ENCODE assay signal across 8 mouse cellular contexts in the genomic region with DNA sequence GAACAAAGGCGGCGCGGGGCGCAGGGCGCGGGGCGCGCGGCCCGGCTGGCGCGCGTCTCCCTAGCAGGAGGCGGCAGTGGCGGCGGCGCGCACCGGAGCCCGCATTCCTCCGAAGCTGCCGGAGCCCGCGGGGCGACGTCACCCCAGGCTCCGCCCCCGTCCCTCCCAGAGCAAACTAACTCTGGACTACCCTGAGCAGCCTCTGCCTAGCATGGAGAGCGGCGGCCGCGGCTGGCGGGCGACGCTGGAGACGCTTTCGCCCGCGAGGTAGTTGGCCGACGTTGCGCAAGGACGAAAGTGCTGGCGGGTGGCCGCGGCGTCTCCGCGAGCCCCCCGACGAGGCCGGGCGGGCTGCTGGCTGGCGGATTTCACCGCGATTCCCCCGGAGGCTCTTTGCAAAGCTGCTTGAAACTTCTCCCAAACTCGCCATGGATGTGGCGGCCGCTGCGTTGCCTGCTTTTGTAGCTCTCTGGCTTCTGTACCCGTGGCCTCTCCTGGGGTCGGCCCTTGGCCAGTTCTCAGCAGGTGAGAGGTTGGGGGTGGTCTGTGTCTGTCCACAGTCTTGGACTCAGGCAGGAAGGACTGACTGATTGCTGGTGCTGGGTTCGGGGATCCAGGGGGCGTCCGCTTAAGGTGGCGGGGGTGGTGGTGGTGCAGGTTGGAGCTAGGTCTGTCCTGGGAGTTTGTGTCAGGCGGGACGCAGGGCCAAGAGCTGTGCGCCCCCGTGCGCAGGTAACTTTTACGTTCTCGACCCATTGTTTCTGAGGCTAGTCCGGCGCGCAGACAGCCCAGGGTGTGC. TPM values are rescaled to one million over a fixed set of nuclear protein-coding genes. Genes with fewer than 3 reads are reported as not detected.
DNase-seq lines count a peak whose midpoint lies in the region; TF ChIP-seq lines count a peak whose summit lies in the region.

A gene (plus strand): TSS at position 168 of the 799 bp plus-strand sequence.

- peak within 1 kb of the TSS; percentile 65 for H3K4me3 ChIP-seq in layer of hippocampus, adult 2 months

- intact Hi-C loops in heart, postnatal 36 days (cut with DNase I) = loop anchor here (1.0 to 5.0 kb wide), 3 partner anchors 35 to 93 kb away; no protein-coding TSS in a partner anchor

- no peak for TF ChIP-seq CTCF in layer of hippocampus, adult 2 months (conservative IDR thresholded peaks at IDR 0.05)

- peak within 1 kb of the TSS; percentile 97 for H3K27ac ChIP-seq in layer of hippocampus, adult 2 months

- peak; percentile 87 for DNase-seq in ES-CJ7 (ENCODE audit: low read depth, low spot score)
- peak; percentile 45 to 64 for DNase-seq in cerebellum, adult 18-20 months
- DNase-seq in forelimb bud, embryonic 11.5 days (ENCODE audit: low read depth, low spot score) = peak; percentile 95
- DNase-seq in heart, postnatal 36 days = peak; percentile 92
- DNase-seq in layer of hippocampus, adult 2 months (ENCODE audit: low spot score in 2 of 2) = peak; percentile 90 to 91
- DNase-seq in lung, adult 18-20 months = peak; percentile 95 to 97
- peak; percentile 74 for DNase-seq in ovary, postnatal 10 days (ENCODE audit: low spot score)
- peak; percentile 33 to 57 for DNase-seq in thymus, postnatal 36 days

RNA-seq across cellular contexts. Expression of the gene that starts here (rescaled TPM):
- 10 to 100 TPM; 20.9 to 21.0 TPM for total RNA-seq in heart, postnatal 36 days (2021)
- 10 to 100 TPM; 52.2 to 59.9 TPM for total RNA-seq in layer of hippocampus, adult 2 months (2021)

Comparison
In these comparisons a context has a peak if more than half of its experiments do, and no peak if none do; other contexts are left out.
1. Peak in every context shown above with its lines: DNase-seq, H3K4me3 ChIP-seq and H3K27ac ChIP-seq.
2. DNase-seq: peak in every context shown above with its lines; median percentile 96 in lung, adult 18-20 months; 95 in forelimb bud, embryonic 11.5 days; 92 in heart, postnatal 36 days; 90 in layer of hippocampus, adult 2 months; 87 in ES-CJ7; 74 in ovary, postnatal 10 days; 54 in cerebellum, adult 18-20 months; 45 in thymus, postnatal 36 days.